Mouse (Mus musculus): ENCODE results near the gene Gtf2i. TPM values are rescaled to one million over a fixed set of nuclear protein-coding genes. Genes with fewer than 3 reads are reported as not detected.

The Gtf2i gene
- polyA plus RNA-seq, 1 experiment from 2014 or later, result 239 TPM

- Histone ChIP-seq H3K9ac (ENCODE audit: low read length) (peak overlapping the region; percentile 77), H3K36me3 (ENCODE audit: control insufficient read depth, insufficient read depth, low read length) (peaks cover under 1% of the 10 kb centered on the region), H3K4me2 (ENCODE audit: low read depth, low read length, severe bottlenecking) (peak overlapping the region; percentile 59), H3K27me3 (ENCODE audit: control insufficient read depth, insufficient read depth, low read length) (no peaks in the 10 kb centered on the region), H3K4me3 (ENCODE audit: low read depth, low read length) (peak overlapping the region; percentile 92), H3K4me1 (replicated peaks; ENCODE audit: control insufficient read depth, insufficient read depth, low read length) (peaks cover 4% of the 10 kb centered on the region; the same call in 1 of the 2 replicates), H3K9me3 (ENCODE audit: control insufficient read depth, low read length) (no peaks in the 10 kb centered on the region), H3K27ac (ENCODE audit: low read depth, low read length) (peak overlapping the region; percentile 100)
- ATAC-seq (replicated peaks; ENCODE audit: low FRiP score), result no peak
- under 1% methylated on average over 25 of the region's 25 CpGs for WGBS
- DNase-seq (ENCODE audit: low spot score), result peak; percentile 78
These were observed 1.2 kb upstream of the Gtf2i start for GRCm38 (mm10) chr5:134315623-134316350.

GRCm38 (mm10) chr5:134314068-134314674, 389 bp downstream of the Gtf2i start:
- Histone ChIP-seq H3K4me1 (replicated peaks; ENCODE audit: control insufficient read depth, insufficient read depth, low read length) (peaks cover 4% of the 10 kb centered on the region; the same call in 1 of the 2 replicates), H3K27me3 (ENCODE audit: control insufficient read depth, insufficient read depth, low read length) (no peaks in the 10 kb centered on the region), H3K4me2 (ENCODE audit: low read depth, low read length, severe bottlenecking) (peak overlapping the region; percentile 67), H3K36me3 (ENCODE audit: control insufficient read depth, insufficient read depth, low read length) (peaks cover 12% of the 10 kb centered on the region), H3K4me3 (ENCODE audit: low read depth, low read length) (peak overlapping the region; percentile 92), H3K27ac (ENCODE audit: low read depth, low read length) (peak overlapping the region; percentile 100), H3K9me3 (ENCODE audit: control insufficient read depth, low read length) (no peaks in the 10 kb centered on the region), H3K9ac (ENCODE audit: low read length) (peak overlapping the region; percentile 99)
- peak; percentile 90 for DNase-seq (ENCODE audit: low spot score)
- under 1% methylated on average over 40 of the region's 64 CpGs for WGBS
- peak; percentile 45 for ATAC-seq (replicated peaks; ENCODE audit: low FRiP score)

- peaks cover 4% of the 10 kb centered on the region; the same call in 1 of the 2 replicates for H3K4me1 ChIP-seq (replicated peaks; ENCODE audit: control insufficient read depth, insufficient read depth, low read length)
- peak overlapping the region; percentile 100 for H3K27ac ChIP-seq (ENCODE audit: low read depth, low read length)
- DNase-seq (ENCODE audit: low spot score), result peak; percentile 98
- H3K9me3 ChIP-seq (ENCODE audit: control insufficient read depth, low read length), result no peaks in the 10 kb centered on the region
- H3K4me3 ChIP-seq (ENCODE audit: low read depth, low read length), result peak overlapping the region; percentile 92
- H3K27me3 ChIP-seq (ENCODE audit: control insufficient read depth, insufficient read depth, low read length), result no peaks in the 10 kb centered on the region
- peak; percentile 80 for ATAC-seq (replicated peaks; ENCODE audit: low FRiP score)
- 1% methylated on average over 60 of the region's 68 CpGs for WGBS
- H3K9ac ChIP-seq (ENCODE audit: low read length), result peak overlapping the region; percentile 99
- peak overlapping the region; percentile 67 for H3K4me2 ChIP-seq (ENCODE audit: low read depth, low read length, severe bottlenecking)
- peaks cover 14% of the 10 kb centered on the region for H3K36me3 ChIP-seq (ENCODE audit: control insufficient read depth, insufficient read depth, low read length)
These were observed 1.0 kb downstream of the Gtf2i start for GRCm38 (mm10) chr5:134313451-134314067.

GRCm38 (mm10) chr5:134312691-134313450, 1.7 kb downstream of the Gtf2i start:
- ATAC-seq (replicated peaks; ENCODE audit: low FRiP score) (no peak), DNase-seq (ENCODE audit: low spot score) (peak; percentile 68)
- H3K27me3 ChIP-seq (ENCODE audit: control insufficient read depth, insufficient read depth, low read length), result no peaks in the 10 kb centered on the region
- peak overlapping the region; percentile 67 for H3K4me2 ChIP-seq (ENCODE audit: low read depth, low read length, severe bottlenecking)
- peak overlapping the region; percentile 100 for H3K27ac ChIP-seq (ENCODE audit: low read depth, low read length)
- no peaks in the 10 kb centered on the region for H3K9me3 ChIP-seq (ENCODE audit: control insufficient read depth, low read length)
- peaks cover 4% of the 10 kb centered on the region; the same call in 1 of the 2 replicates for H3K4me1 ChIP-seq (replicated peaks; ENCODE audit: control insufficient read depth, insufficient read depth, low read length)
- H3K4me3 ChIP-seq (ENCODE audit: low read depth, low read length), result peak overlapping the region; percentile 92
- peak overlapping the region; percentile 99 for H3K9ac ChIP-seq (ENCODE audit: low read length)
- H3K36me3 ChIP-seq (ENCODE audit: control insufficient read depth, insufficient read depth, low read length), result peaks cover 14% of the 10 kb centered on the region
- WGBS, result 3% methylated on average over 19 of the region's 19 CpGs

- no peaks in the 10 kb centered on the region for H3K9me3 ChIP-seq (ENCODE audit: control insufficient read depth, low read length)
- H3K4me2 ChIP-seq (ENCODE audit: low read depth, low read length, severe bottlenecking), result peak overlapping the region; percentile 67
- DNase-seq (ENCODE audit: low spot score) (no peak), ATAC-seq (replicated peaks; ENCODE audit: low FRiP score) (no peak)
- no peaks in the 10 kb centered on the region for H3K27me3 ChIP-seq (ENCODE audit: control insufficient read depth, insufficient read depth, low read length)
- WGBS, result 71% methylated on average over 6 of the region's 6 CpGs
- peaks cover 4% of the 10 kb centered on the region; the same call in 1 of the 2 replicates for H3K4me1 ChIP-seq (replicated peaks; ENCODE audit: control insufficient read depth, insufficient read depth, low read length)
- peak overlapping the region; percentile 6; the same call in 1 of the 2 replicates for H3K27ac ChIP-seq (ENCODE audit: low read depth, low read length)
- peak overlapping the region; percentile 99 for H3K9ac ChIP-seq (ENCODE audit: low read length)
- peaks cover 20% of the 10 kb centered on the region for H3K36me3 ChIP-seq (ENCODE audit: control insufficient read depth, insufficient read depth, low read length)
- H3K4me3 ChIP-seq (ENCODE audit: low read depth, low read length), result peak overlapping the region; percentile 92; the same call in 1 of the 2 replicates
These were observed 2.6 kb downstream of the Gtf2i start for GRCm38 (mm10) chr5:134311894-134312411.

GRCm38 (mm10) chr5:134310201-134310600, 4.4 kb downstream of the Gtf2i start:
- no peak for ATAC-seq (replicated peaks; ENCODE audit: low FRiP score)
- Histone ChIP-seq H3K4me1 (replicated peaks; ENCODE audit: control insufficient read depth, insufficient read depth, low read length) (peaks cover 4% of the 10 kb centered on the region; the same call in 1 of the 2 replicates), H3K4me2 (ENCODE audit: low read depth, low read length, severe bottlenecking) (no peak overlapping the region), H3K27me3 (ENCODE audit: control insufficient read depth, insufficient read depth, low read length) (no peaks in the 10 kb centered on the region), H3K4me3 (ENCODE audit: low read depth, low read length) (no peak overlapping the region), H3K36me3 (ENCODE audit: control insufficient read depth, insufficient read depth, low read length) (peaks cover 20% of the 10 kb centered on the region), H3K9me3 (ENCODE audit: control insufficient read depth, low read length) (no peaks in the 10 kb centered on the region), H3K9ac (ENCODE audit: low read length) (no peak overlapping the region), H3K27ac (ENCODE audit: low read depth, low read length) (no peak overlapping the region)
- DNase-seq (ENCODE audit: low spot score), result no peak
- 95% methylated on average over 9 of the region's 9 CpGs for WGBS

- no peak overlapping the region for H3K4me2 ChIP-seq (ENCODE audit: low read depth, low read length, severe bottlenecking)
- peaks cover 4% of the 10 kb centered on the region; the same call in 1 of the 2 replicates for H3K4me1 ChIP-seq (replicated peaks; ENCODE audit: control insufficient read depth, insufficient read depth, low read length)
- H3K27ac ChIP-seq (ENCODE audit: low read depth, low read length), result no peak overlapping the region
- H3K27me3 ChIP-seq (ENCODE audit: control insufficient read depth, insufficient read depth, low read length), result no peaks in the 10 kb centered on the region
- peaks cover 20% of the 10 kb centered on the region for H3K36me3 ChIP-seq (ENCODE audit: control insufficient read depth, insufficient read depth, low read length)
- 93% methylated on average over 1 of the region's 1 CpGs for WGBS
- no peaks in the 10 kb centered on the region for H3K9me3 ChIP-seq (ENCODE audit: control insufficient read depth, low read length)
- no peak overlapping the region for H3K4me3 ChIP-seq (ENCODE audit: low read depth, low read length)
- DNase-seq (ENCODE audit: low spot score), result no peak
- H3K9ac ChIP-seq (ENCODE audit: low read length), result no peak overlapping the region
- no peak for ATAC-seq (replicated peaks; ENCODE audit: low FRiP score)
These were observed 5.2 kb downstream of the Gtf2i start for GRCm38 (mm10) chr5:134309345-134309744.

- Histone ChIP-seq H3K9me3 (ENCODE audit: control insufficient read depth, low read length) (peaks cover 4% of the 10 kb centered on the region; the same call in 1 of the 2 replicates), H3K36me3 (ENCODE audit: control insufficient read depth, insufficient read depth, low read length) (peaks cover 25% of the 10 kb centered on the region), H3K27me3 (ENCODE audit: control insufficient read depth, insufficient read depth, low read length) (no peaks in the 10 kb centered on the region), H3K4me3 (ENCODE audit: low read depth, low read length) (no peak overlapping the region), H3K4me1 (replicated peaks; ENCODE audit: control insufficient read depth, insufficient read depth, low read length) (no peaks in the 10 kb centered on the region), H3K4me2 (ENCODE audit: low read depth, low read length, severe bottlenecking) (no peak overlapping the region), H3K27ac (ENCODE audit: low read depth, low read length) (no peak overlapping the region), H3K9ac (ENCODE audit: low read length) (no peak overlapping the region)
- DNase-seq (ENCODE audit: low spot score) (no peak), ATAC-seq (replicated peaks; ENCODE audit: low FRiP score) (no peak)
- WGBS, result 93% methylated on average over 6 of the region's 6 CpGs
These were observed 9.9 kb downstream of the Gtf2i start for GRCm38 (mm10) chr5:134304639-134305038.

Data from forebrain, embryonic 11.5 days (tissue).